Mouse (Mus musculus) brain, embryonic 14.5 days (tissue): ENCODE results near the gene 1700015F17Rik. TPM values are rescaled to one million over a fixed set of nuclear protein-coding genes. Genes with fewer than 3 reads are reported as not detected.

Source experiments
- DNase-seq: peaks from one replicate; pipeline ENCODE4 v3.0.0-alpha.2; 2011; ENCODE audit warnings: low read depth
- CTCF ChIP-seq: fragments of 200-500 bp; IDR thresholded peaks from 2 replicates; pipeline ENCODE4 v1.5.1; 2012; ENCODE audit warnings: inconsistent platforms, mild to moderate bottlenecking, moderate library complexity, borderline replicate concordance; ENCODE audit not compliant: insufficient read depth, insufficient read length; ENCODE audit errors: extremely low read depth
- POLR2A ChIP-seq: fragments of 200-500 bp; IDR thresholded peaks from 2 replicates; pipeline ENCODE4 v1.6.1; 2012; ENCODE audit warnings: mild to moderate bottlenecking, inconsistent platforms, borderline replicate concordance; ENCODE audit not compliant: poor library complexity, insufficient read depth, insufficient read length, severe bottlenecking; ENCODE audit errors: extremely low read depth
- polyA plus RNA-seq: library from polyadenylated mRNA; depleted of rRNA; stranded (reverse); fragments of >200 nt; gene quantifications from 2 replicates; pipeline ENCODE4 v1.2.3, GENCODE M21; 2012; rRNA removed

Gene 1700015F17Rik
- 0.39 TPM in 1 of 2 replicates, not detected in the other for polyA plus RNA-seq

DNA sequence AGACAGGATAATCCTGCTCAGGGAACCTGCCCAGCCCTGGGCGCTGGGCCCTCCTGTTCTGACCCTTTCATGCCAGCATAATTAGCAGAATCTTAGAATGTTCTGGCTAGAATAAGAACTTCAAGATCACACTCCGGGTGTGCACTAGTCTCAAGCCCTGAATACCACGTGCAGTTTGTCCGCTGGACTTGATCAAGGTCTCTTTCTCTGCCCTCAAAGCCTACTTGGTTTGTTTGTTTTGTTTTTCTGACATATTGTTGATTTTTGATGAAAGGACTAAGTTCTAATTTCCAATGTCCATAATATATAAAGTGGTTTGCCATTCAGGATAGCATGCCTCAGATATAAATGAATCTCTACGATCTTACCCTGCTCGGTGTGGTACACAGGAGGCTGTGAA lies at the start of gene 1700015F17Rik:
TSS of gene 1700015F17Rik (minus strand) at position 101 of the 400 bp plus-strand sequence.
- no peak for DNase-seq
- TF ChIP-seq POLR2A (no peak), CTCF (no peak)

DNA sequence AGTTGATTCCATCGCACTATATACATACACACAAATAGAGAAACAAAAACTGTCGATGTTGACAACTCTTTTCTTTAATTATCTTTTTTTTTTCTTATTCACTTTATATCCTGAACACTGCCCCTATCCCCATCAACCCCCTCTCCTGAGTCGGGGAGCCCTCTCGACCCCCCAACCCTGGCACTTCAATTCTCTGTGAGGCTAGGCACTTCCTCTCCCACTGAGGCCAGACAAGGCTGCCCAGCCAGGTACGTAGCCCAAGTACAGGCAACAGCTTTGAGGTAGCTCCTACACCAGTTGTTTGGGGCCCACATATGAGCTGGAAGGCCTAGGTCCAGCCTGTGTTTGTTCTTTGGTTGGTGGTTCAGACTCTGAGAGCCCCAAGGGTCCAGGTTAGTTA lies 36.5 kb upstream of the 1700015F17Rik start:
- no peak for DNase-seq
- TF ChIP-seq CTCF, result no peak
- no peak for TF ChIP-seq POLR2A

DNA sequence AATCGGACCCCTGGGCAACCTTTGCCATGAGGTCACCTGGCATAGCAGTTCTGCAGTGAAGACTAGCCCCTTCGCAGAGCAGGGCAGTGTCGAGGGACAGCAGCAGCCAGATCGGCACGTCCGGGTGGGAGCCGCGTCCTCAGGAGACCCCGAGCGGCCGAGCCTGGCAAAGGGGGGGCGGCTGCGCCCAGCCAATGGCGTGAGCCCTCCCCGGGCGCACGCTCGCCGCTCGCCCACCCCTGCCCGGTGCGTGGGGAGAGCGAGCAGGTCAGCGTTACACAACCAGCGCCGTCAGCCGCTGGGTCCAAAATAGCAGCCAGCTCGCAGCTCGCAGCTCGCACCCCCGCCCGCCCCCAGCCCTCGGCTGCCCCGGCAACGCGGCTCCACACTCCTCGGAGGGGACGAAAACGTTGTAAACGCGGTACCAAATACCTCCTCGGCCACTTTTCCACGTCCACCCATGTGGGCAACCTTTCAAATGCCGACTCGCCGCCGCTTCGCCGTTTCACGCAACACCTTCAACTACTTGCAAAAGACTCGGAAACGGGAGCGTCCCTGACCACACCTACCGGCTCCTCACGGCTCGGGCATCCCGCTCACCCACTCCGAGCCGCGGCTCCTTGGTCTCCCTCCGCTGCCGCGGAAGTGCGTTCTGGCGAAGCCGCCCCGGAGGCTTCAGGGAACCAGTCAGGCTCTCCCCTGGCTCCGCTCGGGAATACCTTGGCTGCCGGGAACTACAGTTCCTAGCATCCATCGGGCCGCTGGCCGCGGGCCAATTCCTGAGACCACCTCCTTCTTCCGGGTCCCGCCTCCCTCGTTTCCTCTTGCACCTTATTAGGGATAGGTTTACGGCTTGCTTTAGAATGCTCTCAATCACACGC lies 35.5 kb upstream of the 1700015F17Rik start, which contains the start of gene Cldn12:
TSS of gene Cldn12 (minus strand) at position 763 of the 881 bp plus-strand sequence.
- DNase-seq, result peak; percentile 98
- TF ChIP-seq CTCF (no peak), POLR2A (peak; percentile 62; the same call in 1 of the 2 replicates)

DNA sequence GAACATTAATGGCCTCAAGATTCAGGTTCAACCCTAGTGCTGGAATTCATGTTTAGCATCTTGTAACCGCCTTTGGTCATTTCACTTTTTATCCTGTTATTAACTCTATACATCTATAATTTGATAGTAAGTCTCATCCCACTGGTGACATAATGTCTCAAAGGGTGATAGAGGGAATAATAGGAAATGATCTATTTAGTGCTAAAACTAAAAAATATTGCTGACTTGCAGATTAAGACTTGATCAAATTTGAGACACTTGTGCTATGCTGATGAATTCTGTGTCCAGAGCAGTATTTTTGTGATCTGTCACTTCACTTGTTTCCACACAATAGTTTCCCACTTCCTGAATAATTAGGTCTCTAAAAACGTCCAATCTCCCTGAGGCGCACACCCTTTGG lies 32.5 kb upstream of the 1700015F17Rik start:
- no peak for DNase-seq
- TF ChIP-seq POLR2A (no peak), CTCF (no peak)

DNA sequence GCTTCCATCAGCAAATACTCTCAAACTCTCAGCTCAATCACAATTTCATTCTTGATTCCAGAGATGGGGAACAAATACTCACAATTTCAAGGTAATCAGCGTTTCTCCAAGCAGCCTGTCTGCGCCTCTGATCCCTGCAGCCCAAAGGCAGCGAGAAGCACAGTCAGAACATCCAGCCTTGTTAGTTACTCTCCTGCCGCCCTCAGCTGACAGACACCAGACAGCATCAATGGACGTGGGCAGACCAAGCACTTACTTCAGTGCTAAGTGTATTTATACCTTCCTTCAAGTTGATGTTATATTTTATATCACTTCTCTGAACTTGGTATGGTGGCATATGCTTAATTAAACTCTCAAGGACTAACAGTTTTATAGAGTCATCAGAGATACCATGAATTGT lies 32.0 kb upstream of the 1700015F17Rik start:
- DNase-seq, result no peak
- TF ChIP-seq CTCF (no peak), POLR2A (no peak)

DNA sequence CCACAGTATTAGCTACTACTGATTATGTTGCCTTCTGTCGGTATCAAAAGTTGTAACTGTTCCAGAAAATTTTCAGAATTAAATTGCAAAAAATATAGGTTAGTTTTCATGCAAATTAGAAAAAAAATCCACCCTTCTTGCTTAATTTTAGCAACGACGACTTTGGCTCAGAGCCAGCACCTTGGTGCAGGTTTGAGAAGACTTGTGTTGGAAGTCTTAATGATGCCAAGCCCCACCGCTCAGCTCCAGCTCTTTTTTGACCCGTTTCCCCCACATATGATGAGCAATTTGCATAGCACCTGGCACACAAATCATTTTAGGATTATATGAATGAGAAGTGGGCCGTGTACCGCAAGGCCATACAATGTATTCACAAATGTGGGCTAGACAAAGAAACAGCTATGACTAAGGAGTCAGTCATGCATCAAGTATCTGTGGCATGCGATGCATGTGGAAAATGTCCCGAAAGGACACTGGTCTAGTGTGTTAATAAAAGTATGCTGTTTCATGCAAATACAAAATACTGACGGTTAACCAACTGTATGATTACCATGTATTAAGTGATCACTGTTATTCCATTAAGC lies 31.5 kb upstream of the 1700015F17Rik start:
- TF ChIP-seq CTCF (no peak), POLR2A (no peak)
- DNase-seq, result peak; percentile 76

GRCm38 (mm10) chr5:5508231-5508630 lies 29.3 kb upstream of the 1700015F17Rik start:
- DNase-seq, result no peak
- TF ChIP-seq POLR2A (no peak), CTCF (no peak)

DNA sequence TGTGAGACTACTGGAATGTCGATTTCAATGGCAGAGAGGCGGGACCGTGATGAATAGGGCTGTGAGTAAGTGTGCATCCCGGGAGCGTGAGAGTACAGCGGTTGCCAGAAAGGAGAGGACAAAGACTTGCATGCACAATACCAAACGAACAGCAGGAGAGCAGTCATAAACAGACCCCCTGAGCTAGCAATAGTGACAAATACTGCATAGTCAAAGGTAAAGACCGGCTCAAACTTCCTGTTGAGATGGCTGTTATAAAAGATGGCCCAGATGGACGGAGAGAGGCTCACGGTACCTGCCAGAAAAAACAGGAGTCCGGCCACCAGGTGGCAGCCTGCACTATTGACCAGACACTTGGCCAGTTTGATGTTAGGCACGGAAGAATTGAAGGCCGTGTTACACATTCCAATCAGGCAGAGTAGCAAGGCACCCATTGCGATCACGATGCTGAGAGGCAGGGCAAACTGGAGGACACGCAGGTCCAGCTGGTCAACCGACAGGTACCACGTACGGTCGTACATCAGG lies 28.8 kb upstream of the 1700015F17Rik start:
- DNase-seq, result peak; percentile 86
- peak; percentile 69 for TF ChIP-seq CTCF
- no peak for TF ChIP-seq POLR2A

- TF ChIP-seq CTCF (no peak), POLR2A (no peak)
- DNase-seq, result no peak
These were observed 25.5 kb upstream of the 1700015F17Rik start for GRCm38 (mm10) chr5:5504456-5504855.

GRCm38 (mm10) chr5:5503381-5503780 lies 24.4 kb upstream of the 1700015F17Rik start:
- peak; percentile 56 for DNase-seq

DNA sequence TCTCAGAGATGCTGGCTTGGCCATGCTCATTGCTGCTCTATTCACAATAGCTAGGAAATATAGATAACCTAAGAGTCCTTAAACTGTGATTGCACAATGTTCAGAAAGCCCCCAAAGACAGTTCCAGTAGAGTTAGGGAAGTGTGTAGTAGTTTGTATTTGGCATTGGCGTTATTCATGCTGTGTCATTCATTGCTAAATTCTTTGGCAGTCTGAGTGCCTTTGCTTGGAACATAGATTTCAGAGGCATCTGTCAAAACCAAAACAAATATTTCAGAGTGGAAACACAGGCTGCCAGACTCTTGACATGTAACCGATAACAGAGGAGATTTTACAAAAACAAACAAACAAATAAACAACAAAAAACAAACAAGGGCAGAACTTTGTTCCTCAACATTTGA lies 22.6 kb upstream of the 1700015F17Rik start:
- peak; percentile 65 for DNase-seq
- TF ChIP-seq POLR2A (no peak), CTCF (no peak)

More at GRCm38 (mm10) chr5:5503381-5503780, 24.4 kb upstream of the 1700015F17Rik start:
- TF ChIP-seq POLR2A, result no peak
- no peak for TF ChIP-seq CTCF
